Mouse (Mus musculus) right cerebral cortex, postnatal 4 days (tissue): ENCODE data around the gene Trim52.
"Not testable (repeated sequence)": the region's sequence is repeated elsewhere in the genome, so short reads cannot be mapped to it uniquely, and the experiment has no call there.

Experiments
- DNase-seq: peaks from one replicate; pipeline ENCODE4 v3.0.0-alpha.2; 2022

The Trim52 gene

DNA sequence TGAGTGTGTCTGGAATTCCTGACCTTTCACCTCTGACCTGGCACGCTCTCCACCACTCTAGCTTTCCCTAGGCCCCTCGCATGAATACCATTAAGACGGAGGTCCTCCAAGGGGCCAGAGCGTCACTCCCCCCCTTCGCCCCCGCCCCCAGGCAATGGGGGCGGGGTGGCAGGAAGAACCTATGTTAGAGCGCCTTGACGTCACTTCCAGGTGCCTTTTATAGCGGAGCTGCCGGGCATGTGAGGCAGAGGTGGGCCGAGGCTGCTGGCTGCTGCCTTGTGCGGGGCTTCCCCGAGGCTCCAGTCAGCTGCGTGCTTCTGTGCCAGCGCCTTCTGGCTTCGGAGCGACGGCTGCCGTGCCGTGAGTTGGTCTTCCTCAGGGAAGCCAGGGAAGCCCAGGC is at the start of gene Trim52:
Gene Trim52, plus strand, starts transcription at position 219 of the 400 bp plus-strand sequence.
- no peak for DNase-seq

DNA sequence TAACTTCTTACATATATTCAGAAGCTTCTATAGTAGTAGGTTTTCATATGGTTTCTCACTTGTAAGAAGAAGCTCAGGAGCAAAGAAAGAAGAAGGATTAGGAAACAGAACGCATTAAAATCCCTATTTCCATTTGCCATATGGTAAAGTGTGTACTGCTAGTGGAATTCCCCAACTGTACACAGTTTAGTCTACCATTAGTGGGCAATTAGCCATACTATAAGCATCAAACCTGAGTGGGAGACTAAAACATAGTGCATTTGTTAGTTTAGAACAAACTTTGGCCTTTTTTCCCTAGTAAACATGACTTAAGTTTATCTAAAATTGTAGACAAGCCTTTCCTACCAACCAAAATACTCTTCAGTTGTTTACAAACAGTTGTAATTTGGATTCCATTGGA is 33.4 kb upstream of the Trim52 start:
- DNase-seq: no peak

DNA sequence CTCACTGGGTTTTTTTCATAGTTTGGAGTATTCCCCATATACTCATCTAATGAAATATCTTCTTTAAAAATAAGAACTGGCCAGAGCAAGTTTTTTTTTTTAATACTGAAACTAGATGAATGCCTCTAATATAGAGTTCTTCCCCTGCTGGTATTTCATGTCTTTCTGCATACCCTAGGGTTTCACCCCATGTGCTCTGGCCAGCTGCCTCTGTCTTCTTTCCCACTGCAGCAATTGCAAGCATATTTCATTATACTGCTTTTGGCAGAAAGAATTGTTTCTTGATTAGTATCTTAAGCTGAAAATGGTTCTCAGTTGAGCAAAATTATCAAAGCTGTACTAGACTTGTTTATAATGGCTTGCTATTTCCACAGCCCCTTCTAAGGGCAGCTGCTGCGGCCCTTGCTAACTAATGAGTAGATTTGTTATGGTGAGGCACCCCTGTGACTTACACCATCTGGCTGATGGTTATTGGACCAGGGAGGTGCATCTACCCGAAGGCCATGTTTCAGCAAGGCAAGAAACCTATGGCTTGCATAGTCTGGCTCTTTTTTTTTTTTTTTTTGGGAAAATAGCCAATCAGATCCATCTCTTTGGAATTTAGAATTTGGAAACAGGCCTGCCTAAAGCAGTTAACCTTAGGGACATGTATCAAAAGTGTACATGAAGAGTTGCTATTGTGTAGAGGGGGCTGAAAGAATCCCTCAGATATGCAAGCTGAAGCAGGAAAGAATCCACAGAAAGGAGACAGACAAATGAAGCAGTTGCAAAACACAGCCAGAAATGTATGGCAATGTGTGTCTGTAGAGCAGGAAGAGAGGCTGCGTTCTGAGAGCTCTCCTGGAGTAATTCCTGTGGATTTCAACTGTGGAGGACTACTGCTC is 30.6 kb upstream of the Trim52 start:
- DNase-seq: no peak

DNA sequence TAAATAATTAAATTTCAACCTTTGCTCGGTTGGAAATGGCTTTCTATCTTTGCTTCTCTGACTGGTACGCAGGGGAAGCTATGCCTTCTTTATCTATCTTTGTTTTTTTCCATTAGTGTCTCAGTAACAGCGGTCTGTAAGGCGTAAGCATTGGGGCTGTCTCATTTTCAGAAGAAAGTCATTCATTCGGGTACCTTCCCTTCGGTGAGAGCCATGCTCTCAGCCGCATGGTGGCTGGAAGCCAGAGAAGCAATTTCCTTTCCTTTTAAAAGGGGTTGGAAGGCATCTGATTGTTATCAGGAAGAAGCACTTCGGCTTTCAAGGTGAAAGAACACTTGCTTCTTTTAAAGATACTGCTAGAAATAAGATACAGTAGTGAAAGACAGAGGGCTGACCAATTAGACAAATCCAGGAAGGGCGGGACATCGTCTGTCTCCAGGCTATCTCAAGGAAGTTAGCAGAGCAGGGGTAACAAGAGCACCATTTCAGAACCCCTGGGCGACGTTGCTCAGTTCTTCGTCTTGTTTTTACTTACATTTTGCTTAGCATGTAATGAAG is 17.4 kb upstream of the Trim52 start:
- no peak for DNase-seq

DNA sequence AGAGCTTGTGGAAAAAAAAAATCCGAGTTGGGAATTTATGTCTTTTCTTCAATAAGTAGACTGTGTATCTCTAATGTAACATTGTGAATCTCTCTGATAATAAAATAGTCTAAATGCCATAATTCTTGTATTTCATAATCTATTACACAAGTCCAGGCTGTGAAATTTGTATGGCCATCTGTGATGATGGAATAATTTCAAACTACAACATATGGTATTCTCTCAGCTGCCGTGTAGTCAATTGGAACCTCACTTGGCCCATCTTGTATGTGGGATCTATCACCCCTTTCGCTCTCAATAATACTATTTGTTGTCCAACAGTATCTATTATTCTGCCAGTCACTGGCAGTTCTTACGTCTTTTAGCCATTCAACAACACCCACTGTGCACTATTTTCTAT is 9.2 kb upstream of the Trim52 start:
- no peak for DNase-seq

DNA sequence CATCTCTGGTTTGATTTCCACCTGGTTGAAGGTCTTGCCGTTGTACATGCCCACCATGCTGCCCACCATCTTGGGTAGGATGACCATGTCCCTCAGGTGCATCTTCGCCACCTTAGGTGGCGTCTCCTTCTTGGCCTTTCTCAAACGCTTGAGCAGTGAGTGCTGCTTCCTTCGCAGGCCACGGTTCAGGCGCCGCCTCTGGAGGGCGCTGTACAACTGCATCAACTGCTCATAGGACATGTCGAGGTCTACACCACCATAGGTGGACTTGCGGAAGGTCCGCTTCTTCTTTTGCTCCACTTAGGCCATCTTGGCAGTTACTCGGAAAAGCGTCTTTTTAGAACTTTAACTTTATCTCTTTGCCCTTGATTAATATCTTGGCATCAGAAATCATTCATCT is 5.1 kb upstream of the Trim52 start:
- no peak for DNase-seq

DNA sequence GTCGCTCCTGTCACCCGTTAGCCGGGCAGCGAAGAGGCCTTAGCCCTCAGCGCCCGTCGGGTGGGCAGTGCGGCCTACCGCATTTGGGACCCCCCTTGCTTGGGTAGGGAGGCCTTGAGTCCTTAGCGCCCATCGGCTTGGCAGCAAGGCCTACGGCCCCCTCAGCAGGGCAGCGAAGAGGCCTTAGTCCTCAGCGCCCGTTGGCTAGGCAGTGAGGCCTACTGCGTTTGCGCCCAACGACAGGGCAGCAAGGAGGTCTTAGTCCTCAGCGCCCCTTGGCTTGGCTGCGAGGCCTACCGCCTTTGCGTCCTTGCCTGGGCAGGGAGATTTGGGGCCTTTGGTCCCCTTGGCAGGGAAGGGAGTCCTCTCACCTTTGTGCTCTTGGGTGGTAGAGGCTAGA is 427 bp downstream of the Trim52 start:
- no peak for DNase-seq

DNA sequence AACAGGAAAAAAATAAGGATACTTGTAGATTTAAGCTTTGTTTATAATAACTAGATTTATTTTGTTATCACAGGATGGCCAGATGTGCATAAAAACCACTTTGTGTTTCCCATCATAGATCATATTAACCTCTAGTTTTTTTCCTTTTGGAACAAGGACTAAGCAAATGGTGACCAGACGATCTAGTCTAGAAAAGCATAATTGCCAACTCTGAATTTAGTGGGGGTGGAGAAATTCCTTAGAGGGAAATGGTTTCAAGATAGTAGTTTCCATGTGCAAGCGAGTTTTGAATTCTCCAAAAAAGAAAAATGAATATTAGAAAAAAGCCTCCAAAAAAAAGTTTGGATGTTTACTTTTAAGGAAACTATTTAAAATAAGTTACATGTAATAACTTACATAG is 13.4 kb downstream of the Trim52 start:
- no peak for DNase-seq

DNA sequence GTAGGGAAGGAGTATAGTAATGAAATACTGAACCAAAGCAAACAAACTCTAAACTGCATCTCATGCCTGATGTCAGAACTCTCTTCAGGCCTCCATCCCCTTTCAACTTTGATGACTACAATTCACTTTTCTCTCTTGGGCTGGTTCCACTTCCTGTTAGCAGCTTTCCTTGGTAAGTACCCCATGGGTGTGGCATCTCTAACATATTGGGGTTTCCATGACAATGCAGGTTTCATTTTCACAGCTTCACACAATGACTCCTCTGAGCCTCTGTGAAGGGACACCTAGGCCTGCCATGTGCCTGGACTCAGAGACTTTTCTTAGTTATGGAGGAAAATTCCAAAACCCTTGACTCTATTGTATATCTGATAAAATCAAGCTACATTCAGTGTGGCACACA is 30.3 kb downstream of the Trim52 start:
- no peak for DNase-seq

DNA sequence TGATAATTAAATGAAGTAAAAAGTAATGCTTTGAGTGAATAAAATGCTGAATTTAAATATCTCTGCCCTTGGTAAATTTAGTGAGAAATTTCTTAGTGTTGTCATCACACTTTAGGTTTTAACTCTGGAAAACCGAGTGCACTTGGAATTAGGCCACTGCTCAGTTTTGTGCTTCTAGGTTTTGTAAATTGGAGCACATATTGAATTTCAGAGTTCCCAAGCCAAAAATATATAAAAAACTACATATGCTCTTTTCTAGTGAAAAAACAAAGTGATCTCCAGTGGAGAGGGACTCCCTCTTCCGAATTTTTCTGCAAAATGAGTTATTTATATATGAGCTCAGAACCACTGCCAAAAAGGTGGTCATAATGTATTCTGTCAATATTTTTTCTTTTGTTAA is 45.2 kb downstream of the Trim52 start:
- DNase-seq: no peak

DNA sequence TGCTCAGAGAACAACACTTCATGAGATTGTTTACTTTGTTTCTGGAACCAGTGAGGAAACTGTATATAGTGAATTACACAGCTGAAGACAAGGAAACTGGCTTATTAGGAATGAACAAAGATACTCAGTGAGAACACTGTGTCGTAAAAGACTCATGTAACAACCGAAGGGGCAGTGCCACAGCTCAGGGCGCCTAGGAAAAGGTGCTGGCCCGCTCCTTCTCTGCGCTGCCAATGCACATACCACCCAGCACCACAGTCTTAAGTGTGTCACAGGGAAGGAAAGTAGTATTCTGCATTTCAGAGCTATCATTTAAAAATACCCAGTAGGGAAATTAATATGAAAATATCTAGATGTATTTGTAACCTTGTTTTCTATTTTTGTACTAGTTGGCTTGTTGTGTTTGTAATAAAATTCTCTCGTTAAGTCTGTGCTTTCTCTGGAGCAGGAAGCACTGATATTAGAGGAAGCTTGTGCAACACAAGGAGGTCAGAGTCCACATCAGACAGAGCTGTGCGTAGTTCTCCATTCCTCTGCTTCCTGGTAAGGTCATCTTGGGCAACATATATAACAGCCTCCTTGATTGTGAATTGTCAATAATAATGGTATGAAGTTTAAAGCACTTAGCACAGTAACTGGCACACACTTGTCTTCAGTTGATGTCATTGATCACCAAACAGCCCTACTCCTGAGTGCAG is 49.0 kb downstream of the Trim52 start:
- no peak for DNase-seq

DNA sequence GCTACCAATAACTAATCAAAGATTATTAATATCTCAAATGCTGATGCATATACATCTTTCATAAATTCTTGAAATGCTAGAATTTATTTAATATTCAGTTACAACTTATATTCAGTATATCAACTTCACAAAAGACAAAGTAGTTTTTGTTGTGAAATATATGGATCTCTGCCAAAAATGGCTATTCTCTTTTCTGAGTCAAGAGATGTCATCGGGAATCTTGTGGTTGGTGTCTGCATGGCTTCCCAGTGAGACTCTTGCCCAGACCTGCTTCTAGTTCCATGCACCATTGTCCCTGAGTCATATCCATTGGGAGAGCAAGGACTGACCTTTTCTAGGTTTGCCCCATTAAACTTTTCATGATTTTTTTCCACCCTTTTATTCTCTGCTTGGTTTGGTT is 50.5 kb downstream of the Trim52 start:
- no peak for DNase-seq

DNA sequence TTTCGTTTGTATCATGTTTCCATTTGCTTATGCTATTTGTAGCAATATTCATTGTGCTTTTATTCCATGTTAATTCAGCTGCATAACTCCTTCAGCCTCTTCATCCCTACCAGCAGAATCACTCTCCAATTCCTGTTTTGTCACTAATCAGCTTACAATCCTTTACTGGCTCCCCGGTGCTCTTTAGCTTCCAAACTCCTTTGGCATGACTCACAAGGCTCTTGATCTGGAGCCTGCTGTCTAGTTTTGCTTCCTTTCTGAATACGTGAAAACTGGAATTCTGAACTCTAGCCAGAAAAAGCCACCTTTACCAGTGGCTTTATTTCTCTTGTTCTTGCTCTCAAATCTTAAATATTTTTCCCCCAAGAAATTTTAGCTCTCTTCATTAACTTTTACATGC is 56.3 kb downstream of the Trim52 start:
- no peak for DNase-seq

DNA sequence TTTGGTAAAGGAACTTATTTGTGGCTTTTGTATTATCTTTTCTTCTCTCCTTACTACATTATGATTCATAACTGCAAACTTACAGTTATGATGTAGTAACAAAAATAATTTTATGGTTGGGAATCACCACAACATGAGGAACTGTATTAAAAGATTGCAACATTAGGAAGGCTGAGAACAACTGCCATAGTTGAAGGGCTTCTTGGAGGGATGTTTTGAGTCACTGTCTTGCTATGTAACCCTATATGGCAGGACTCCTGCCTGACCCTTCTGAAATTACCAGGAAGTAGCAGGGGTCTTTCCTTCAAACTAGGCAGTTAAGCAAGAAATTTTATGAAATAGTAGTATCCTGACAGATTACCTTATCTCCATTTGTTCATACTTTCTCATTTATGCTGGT is 57.2 kb downstream of the Trim52 start:
- DNase-seq: no peak

DNA sequence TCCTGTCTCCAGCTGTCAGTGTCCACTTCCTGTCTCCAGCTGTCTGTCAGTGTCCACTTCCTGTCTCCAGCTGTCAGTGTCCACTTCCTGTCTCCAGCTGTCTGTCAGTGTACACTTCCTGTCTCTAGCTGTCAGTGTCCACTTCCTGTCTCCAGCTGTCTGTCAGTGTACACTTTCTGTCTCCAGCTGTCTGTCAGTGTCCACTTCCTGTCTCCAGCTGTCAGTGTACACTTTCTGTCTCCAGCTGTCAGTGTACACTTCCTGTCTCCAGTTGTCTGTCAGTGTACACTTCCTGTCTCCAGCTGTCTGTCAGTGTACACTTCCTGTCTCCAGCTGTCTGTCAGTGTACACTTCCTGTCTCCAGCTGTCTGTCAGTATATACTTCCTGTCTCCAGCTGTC is 57.9 kb downstream of the Trim52 start:
- DNase-seq: not testable (repeated sequence)

DNA sequence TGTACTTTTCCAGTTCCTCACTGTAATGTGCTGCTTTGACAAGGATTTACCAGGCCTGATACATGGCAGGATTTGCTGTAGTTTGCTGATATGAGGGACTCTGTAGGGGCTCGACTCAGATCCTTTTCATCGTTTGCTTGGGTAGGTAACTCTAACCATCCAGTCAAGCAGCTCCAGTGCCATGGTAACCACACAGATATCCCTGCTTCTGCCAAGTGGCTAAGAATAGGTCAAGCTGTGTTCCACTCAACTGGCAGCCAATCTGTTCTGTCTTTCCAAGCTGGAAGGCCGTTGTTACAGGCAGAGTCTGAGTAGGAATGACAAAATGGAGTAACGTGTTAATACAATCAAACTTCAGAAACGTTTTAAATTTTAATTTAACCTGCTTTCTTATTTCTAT is 70.9 kb downstream of the Trim52 start:
- no peak for DNase-seq

DNA sequence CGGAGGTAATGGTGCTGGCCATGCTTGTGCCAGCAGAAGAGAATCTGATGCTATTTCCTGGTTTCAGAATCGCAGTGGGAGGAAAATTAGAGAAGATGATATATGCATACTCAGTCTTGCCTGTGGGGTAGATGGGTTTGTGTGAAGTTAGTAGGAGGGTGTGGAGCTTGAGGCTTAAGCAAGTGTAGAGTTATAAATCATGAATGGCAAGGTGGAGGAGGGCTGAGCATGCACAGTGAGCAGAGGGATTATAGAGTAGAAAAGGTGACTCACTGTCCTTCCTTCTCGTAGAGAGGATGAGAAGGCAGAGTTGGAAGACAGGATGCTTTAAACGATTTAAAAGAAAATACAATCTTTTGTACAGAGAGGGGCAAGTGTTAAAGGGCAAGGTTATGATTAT is 72.2 kb downstream of the Trim52 start:
- DNase-seq: no peak

DNA sequence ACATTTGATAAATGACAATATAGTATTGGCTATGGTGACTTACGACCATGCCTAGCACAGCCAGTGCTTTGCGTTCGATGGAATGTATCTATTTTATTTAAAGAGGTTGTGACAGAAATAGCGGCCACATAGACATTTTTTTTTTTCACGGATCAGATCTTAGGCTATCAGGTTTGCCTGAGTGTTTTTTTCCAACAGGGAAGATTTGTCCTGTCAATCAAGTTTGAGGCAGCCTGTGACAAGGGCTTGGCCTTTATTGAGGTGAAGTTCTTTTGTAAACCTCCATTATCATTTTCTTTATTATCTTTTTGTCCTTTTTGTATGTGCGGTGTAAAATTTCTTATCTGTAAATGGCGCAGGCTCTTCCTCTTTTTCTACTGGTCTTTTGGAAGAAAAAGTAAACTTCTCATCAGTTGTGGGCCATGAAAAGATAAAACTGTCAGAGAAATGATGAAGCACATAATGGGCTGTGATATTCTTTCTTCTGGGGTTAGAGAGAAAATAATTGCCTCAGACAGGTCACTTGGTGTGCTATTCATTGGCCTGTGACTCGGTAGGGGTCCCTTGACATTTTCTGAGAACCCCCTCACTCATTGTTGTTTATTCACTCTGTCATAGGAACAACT is 73.2 kb downstream of the Trim52 start:
- DNase-seq: no peak

DNA sequence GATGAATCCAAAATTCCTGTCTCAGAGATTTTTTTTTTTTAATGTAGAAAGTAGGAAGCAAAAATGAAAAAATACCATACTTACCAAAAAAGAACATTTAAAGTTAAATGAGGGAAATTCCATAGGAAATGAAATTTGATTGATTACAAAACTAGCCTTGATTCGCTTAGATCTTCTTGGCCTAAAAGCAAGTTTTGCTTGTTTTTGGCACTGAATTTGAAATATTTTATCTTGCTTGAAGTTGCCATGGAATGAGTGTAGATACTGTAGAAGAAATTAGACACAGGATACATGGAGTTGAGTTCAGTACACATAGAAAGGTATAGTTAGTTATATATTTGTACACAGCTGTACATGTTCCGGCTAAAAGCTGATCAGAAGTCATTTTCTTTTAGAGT is 73.7 kb downstream of the Trim52 start:
- DNase-seq: no peak

DNA sequence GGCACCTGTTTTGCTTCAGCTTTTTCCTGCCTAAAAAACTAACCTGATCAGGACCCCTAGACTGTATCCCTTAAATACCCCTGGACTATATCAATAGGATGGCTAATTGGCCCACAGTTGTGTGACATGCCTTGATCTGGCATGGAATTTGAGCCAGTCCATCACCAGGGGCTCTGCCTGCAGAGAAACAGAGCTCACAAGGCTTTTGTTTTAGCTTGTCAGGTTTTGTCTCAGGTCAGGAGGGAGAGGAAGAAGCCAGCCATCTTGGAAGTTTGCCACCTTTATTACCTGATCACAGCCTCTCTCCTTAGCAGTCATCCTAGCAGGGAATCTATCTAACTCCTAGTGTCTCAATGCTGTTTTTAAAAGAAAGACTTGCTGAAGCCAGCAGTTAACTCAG is 74.6 kb downstream of the Trim52 start:
- DNase-seq: no peak

DNA sequence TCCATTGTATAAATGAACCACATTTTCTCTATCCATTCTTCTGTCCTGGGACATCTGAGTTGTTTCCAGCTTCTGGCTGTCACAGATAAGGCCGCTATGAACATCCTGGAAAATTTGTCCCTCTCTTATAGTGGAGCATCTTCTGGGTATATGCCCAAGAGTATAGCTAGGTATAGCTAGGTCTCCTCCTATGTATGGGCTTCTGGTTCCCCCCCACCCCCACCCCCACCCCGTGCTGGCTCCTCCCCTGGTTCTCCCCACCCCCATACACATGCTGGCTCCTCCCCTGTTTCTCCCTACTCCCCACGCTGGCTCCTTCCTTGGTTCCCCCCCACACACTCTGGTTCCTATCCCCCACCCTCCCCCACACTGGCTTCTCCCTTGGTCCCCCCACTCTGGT is 78.0 kb downstream of the Trim52 start:
- DNase-seq: no peak
